Mouse (Mus musculus) erythroblast, embryonic 14.5 days (primary cell): ENCODE measurements around the gene Znhit1. TPM values are rescaled to one million over a fixed set of nuclear protein-coding genes. Genes with fewer than 3 reads are reported as not detected.

Source experiments
- H3K27me3 ChIP-seq: 2 replicates; pipeline ENCODE4 v1.6.1; 2012; ENCODE audit warnings: inconsistent platforms; ENCODE audit not compliant: control insufficient read depth
- H3K36me3 ChIP-seq: 2 replicates; pipeline ENCODE4 v1.6.1; 2012; ENCODE audit warnings: mild to moderate bottlenecking, inconsistent platforms; ENCODE audit not compliant: control insufficient read depth
- H3K4me1 ChIP-seq: 2 replicates; pipeline ENCODE4 v1.6.1; 2012; ENCODE audit warnings: inconsistent platforms; ENCODE audit not compliant: control insufficient read depth
- H3K4me3 ChIP-seq: replicated peaks from 2 replicates; pipeline ENCODE3; 2012; ENCODE audit warnings: moderate library complexity, mild to moderate bottlenecking, inconsistent platforms
- H3K9me3 ChIP-seq: 2 replicates; pipeline ENCODE4 v1.6.1; 2012; ENCODE audit warnings: low read length, inconsistent platforms, mixed read lengths; ENCODE audit not compliant: control insufficient read depth
- GATA1 ChIP-seq: IDR thresholded peaks from 2 replicates; pipeline ENCODE4 v1.6.1; 2012; ENCODE audit warnings: low read length, inconsistent platforms, mixed read lengths
- TAL1 ChIP-seq: IDR thresholded peaks from 3 replicates; pipeline ENCODE4 v1.6.1; 2012; ENCODE audit warnings: low read length, inconsistent platforms, mixed read lengths
- polyA plus RNA-seq: library from polyadenylated mRNA; stranded (reverse); fragments of >175 nt; gene quantifications from 2 replicates; pipeline ENCODE4 v1.2.3, GENCODE M21; 2012

The Znhit1 gene
- polyA plus RNA-seq, 1 experiment: 55.9 TPM

DNA sequence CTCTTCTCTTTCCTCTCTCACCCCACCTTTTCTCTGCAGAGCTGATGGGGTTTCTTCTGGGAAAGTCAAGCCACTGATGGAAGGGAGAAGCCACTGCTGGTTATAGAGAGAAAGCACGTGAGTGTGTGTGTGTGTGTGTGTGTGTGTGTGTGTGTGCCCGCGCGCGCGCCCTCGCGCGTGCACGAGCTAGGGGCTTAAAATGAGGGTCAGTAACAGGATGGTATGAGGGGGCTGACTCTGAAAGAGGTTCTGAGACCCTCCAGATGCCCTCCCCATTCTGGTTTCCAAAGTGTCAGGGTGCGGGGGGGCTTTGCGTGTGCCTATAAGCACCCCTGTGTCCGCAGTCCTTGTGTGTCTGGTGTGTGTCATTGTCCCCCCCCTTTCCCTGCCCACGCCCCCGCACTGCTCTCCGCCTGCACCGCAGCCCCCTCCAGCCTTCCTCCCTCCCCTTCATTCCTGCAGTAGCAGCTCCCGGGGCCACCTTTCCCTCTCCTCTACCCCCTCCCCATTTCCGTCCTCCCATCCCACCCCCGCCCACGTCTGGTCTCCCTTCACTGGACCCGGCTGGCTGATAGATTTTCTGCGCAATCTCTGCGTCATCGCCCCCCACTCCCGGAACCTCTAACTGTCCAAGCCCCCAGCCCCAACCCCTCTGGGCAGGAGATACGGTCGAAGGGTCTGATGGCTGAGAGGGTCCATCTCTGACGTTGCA is 40.9 kb upstream of the Znhit1 start:
- Histone ChIP-seq H3K36me3 (no peaks in the 10 kb centered on the region), H3K4me3 (no peak overlapping the region), H3K9me3 (peaks cover 24% of the 10 kb centered on the region), H3K27me3 (peaks cover 100% of the 10 kb centered on the region), H3K4me1 (peaks cover 50% of the 10 kb centered on the region)
- no peak for TF ChIP-seq GATA1
- no peak for TF ChIP-seq TAL1

DNA sequence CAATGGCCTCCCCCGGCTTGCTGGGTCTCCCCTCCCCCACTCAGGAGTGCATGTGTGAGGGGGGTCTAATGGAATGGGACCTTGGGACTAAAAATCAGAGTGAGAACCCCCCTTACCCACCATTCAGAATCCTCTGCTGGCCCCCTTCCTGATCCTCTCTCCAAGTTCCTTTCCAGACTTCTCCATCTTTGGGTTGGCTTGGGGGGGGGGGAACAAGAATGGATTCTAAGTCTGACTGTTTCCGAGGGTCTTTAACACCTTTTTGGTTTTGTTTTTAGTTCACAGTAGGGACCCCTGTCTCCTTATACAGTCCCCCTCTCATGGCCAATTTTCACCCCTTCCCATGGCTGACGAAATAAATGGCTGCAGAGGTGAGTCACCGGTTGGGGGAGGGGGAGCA is 38.3 kb upstream of the Znhit1 start, which contains the start of gene Vgf:
Gene Vgf (plus strand): TSS at position 301 of the 400 bp plus-strand sequence.
- peaks cover 17% of the 10 kb centered on the region for H3K9me3 ChIP-seq
- peaks cover 89% of the 10 kb centered on the region for H3K27me3 ChIP-seq
- TF ChIP-seq TAL1: no peak
- TF ChIP-seq GATA1: no peak
- H3K4me1 ChIP-seq: peaks cover 25% of the 10 kb centered on the region
- no peak within 1 kb of the TSS for H3K4me3 ChIP-seq
- no peaks in the 10 kb centered on the region for H3K36me3 ChIP-seq

DNA sequence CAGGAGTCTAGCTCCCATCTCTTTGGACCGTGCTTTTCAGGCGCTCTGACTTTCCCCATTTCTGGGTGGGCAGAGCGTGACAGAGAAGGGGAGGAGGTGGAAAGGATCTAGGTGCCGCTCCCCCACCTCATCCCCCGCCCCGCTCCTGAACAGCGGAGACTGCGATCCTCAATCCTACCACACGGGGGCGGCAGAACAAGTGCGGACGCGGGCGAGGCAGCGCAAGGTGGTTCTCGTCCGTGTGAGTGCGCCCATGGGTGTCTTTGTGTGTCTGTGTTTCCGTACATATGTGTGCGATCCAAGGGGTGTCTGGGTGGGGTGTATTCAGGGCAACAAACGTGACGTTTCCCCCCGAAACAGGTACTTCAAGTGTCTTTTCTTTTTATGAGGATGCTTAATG is 37.3 kb upstream of the Znhit1 start:
- H3K4me3 ChIP-seq: no peak overlapping the region
- no peak for TF ChIP-seq GATA1
- TF ChIP-seq TAL1: no peak
- H3K9me3 ChIP-seq: peaks cover 9% of the 10 kb centered on the region
- peaks cover 84% of the 10 kb centered on the region for H3K27me3 ChIP-seq
- H3K36me3 ChIP-seq: no peaks in the 10 kb centered on the region
- H3K4me1 ChIP-seq: peaks cover 15% of the 10 kb centered on the region

DNA sequence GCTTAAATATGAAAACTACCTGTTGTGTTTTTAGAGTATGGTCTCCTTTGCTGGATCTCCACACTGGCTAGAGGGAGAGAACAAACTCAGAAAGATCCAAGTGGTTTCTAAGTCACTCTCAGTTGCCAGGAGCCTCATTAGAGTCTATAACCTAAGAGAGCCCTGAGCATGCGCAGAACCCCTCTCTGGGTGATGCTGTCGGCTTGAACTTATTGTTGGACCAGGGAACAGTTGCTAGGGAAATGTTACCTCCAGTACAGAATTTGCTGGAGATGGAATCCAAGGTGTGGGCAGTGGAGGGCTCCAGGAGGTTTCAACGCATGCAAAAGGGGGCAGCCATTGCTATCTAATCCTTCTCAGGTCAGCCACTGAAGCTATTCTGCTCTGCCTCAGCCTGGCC is 36.5 kb upstream of the Znhit1 start:
- peaks cover 7% of the 10 kb centered on the region for H3K4me1 ChIP-seq
- H3K9me3 ChIP-seq: peaks cover 3% of the 10 kb centered on the region
- H3K4me3 ChIP-seq: no peak overlapping the region
- no peak for TF ChIP-seq GATA1
- no peak for TF ChIP-seq TAL1
- no peaks in the 10 kb centered on the region for H3K36me3 ChIP-seq
- peaks cover 75% of the 10 kb centered on the region for H3K27me3 ChIP-seq

DNA sequence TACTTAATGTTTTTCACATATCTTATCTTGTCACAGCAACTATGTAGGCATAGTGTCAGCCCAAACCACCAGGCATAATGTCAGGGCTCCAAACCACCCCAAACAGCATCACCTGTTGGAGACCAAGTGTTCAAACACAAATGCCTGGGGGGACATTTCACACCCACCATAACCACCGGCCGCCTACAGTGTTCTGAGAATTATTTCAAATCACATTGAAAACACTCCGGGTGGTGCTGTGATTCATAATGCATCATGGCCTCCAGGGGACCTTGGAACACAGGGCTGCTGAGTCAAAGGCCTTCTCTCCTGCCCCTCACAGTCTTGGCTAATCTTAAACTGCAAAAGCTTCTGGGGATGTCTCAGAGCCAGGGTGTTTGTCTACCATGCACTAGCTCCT is 28.1 kb upstream of the Znhit1 start:
- no peaks in the 10 kb centered on the region for H3K36me3 ChIP-seq
- H3K4me1 ChIP-seq: no peaks in the 10 kb centered on the region
- H3K4me3 ChIP-seq: no peak overlapping the region
- H3K9me3 ChIP-seq: peaks cover 9% of the 10 kb centered on the region
- TF ChIP-seq GATA1 (no peak), TAL1 (no peak)
- 0 out of 2 replicates have a peak, but pooled peaks cover 3% of the 10 kb centered on the region for H3K27me3 ChIP-seq

DNA sequence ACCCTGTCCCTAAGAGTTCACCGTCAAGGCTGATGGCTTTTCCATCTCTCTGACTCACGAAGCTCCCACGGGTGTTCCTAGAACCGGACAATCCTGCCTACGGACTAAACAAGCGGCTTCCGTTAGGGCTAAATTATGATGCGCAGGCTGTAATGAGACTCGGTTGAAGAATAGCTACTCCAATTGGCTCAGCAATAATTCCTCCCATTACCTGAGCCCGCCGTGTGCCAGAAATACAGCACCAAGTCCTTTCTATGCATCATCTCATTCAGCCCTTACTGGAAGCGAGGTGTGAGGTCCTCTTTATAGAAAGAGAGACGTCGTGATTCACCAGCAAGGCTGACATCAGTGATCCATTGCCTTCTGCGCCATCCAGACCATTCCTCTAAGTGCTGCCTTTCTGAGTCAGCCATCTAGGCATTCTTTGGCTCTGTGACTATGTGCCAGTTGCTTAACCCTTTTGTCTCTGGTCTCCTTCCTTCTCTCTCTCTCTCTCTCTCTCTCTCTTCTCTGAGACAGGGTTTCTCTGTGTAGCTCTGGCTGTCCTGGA is 24.7 kb upstream of the Znhit1 start:
- no peak overlapping the region for H3K4me3 ChIP-seq
- H3K27me3 ChIP-seq: peaks cover 13% of the 10 kb centered on the region

DNA sequence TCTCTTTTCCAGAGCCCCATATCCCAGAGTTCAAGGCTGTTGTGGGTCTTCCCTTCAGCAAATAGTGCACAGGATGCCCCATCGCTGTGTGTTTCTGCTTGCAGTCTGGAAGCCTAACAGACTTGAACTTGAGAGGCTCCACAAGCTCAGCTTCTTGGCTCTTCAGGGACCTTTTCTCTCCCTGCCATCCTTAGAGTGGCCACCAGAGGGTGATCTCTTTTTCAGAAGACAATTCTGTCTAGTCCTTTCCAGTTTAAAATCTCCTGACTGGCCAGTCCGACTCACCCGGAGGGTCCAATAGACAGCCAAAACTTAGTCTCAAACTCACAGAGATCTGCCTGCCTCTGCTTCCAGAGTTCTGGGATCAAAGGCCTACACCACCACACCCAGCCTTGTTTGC is 22.2 kb upstream of the Znhit1 start:
- Histone ChIP-seq H3K27me3 (peaks cover 16% of the 10 kb centered on the region), H3K9me3 (peaks cover 4% of the 10 kb centered on the region), H3K36me3 (no peaks in the 10 kb centered on the region), H3K4me3 (no peak overlapping the region), H3K4me1 (no peaks in the 10 kb centered on the region)
- TF ChIP-seq GATA1: no peak
- no peak for TF ChIP-seq TAL1

More for the DNA sequence above, 24.7 kb upstream of the Znhit1 start:
- no peaks in the 10 kb centered on the region for H3K36me3 ChIP-seq
- no peaks in the 10 kb centered on the region for H3K4me1 ChIP-seq
- TF ChIP-seq TAL1 (no peak), GATA1 (no peak)
- H3K9me3 ChIP-seq: peaks cover 9% of the 10 kb centered on the region

DNA sequence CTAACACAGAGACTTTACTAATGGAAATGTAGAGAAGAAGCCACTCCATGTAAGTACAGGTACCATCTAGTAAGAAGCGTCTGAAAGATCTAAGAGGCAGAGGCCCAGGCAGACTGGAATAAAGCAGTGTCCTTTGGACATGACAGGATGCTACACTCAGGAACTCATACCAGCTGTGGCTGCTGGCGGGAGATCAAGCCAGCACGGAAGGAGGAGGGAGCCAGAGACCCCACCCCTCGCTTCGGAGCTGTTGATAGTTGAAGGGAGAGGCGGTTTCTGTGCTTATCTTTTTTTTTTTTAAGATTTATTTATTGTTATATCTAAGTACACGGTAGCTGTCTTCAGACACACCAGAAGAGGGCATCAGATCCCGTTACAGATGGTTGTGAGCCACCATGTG is 19.5 kb upstream of the Znhit1 start:
- Histone ChIP-seq H3K4me3 (no peak overlapping the region), H3K27me3 (peaks cover 16% of the 10 kb centered on the region), H3K4me1 (no peaks in the 10 kb centered on the region), H3K36me3 (no peaks in the 10 kb centered on the region), H3K9me3 (no peaks in the 10 kb centered on the region)
- TF ChIP-seq GATA1: no peak
- no peak for TF ChIP-seq TAL1

DNA sequence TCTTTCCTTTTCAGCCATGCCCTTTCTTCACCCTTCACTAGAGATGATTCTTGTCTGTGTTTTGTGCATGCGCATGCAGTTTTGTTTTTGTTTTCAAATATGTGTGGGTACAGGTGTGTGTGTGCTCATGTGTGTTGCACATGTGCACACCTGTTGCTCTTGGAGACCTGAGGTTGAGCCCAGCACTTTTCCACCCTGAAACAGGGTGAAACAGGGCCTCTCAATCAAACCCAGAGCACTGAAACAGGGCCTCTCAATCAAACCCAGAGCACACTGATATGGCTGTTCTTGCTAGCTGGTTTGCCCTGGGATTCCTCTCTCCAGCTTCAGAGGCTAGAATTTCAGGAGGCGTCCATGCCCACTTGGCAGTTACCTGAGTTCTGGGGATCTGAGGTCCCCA is 12.8 kb upstream of the Znhit1 start:
- H3K36me3 ChIP-seq: peaks cover 5% of the 10 kb centered on the region
- peaks cover 18% of the 10 kb centered on the region for H3K4me1 ChIP-seq
- H3K4me3 ChIP-seq: no peak overlapping the region
- H3K27me3 ChIP-seq: no peaks in the 10 kb centered on the region
- H3K9me3 ChIP-seq: no peaks in the 10 kb centered on the region
- TF ChIP-seq GATA1: no peak
- no peak for TF ChIP-seq TAL1
